Mouse (Mus musculus) MEL (cell line): Measurements from ENCODE around the gene Csde1. TPM values are rescaled to one million over a fixed set of nuclear protein-coding genes. Genes with fewer than 3 reads are reported as not detected.

ENCODE experiments used
- DNase-seq: peaks from one replicate; pipeline ENCODE4 v3.0.0; 2011; ENCODE audit warnings: low read depth, low spot score
- H3K27ac ChIP-seq: 2 replicates; pipeline ENCODE4 v1.5.1; 2012; ENCODE audit warnings: low read depth, mild to moderate bottlenecking, control low read depth, low read length, moderate library complexity; ENCODE audit not compliant: control insufficient read depth
- H3K27me3 ChIP-seq, 2 experiments: fragments of 150-350 bp in 1 of 2; sonication (generic) in 1 of 2; 2 replicates each; pipeline ENCODE4 v1.6.1; 2012; ENCODE audit warnings: low read length in 2 of 2, mild to moderate bottlenecking in 2 of 2, improper control_type of control experiment in 1 of 2, moderate library complexity in 1 of 2; ENCODE audit not compliant: insufficient read depth in 2 of 2, control insufficient read depth in 1 of 2
- H3K36me3 ChIP-seq, 2 experiments: 2 replicates each; pipeline ENCODE4 v1.6.1; 2012 to 2014; ENCODE audit warnings: low read length in 2 of 2, improper control_type of control experiment in 1 of 2, inconsistent platforms in 1 of 2, mild to moderate bottlenecking in 1 of 2; ENCODE audit not compliant: insufficient read depth in 2 of 2, control insufficient read depth in 1 of 2
- H3K4me1 ChIP-seq, 2 experiments: fragments of 150-350 bp in 1 of 2; sonication (generic) in 1 of 2; 2 replicates each; pipeline ENCODE4 v1.6.1; 2012; ENCODE audit warnings: low read length in 2 of 2, improper control_type of control experiment in 1 of 2, mild to moderate bottlenecking in 1 of 2; ENCODE audit not compliant: insufficient read depth in 2 of 2, control insufficient read depth in 1 of 2
- H3K4me3 ChIP-seq, 2 experiments: fragments of 150-350 bp in 1 of 2; sonication (generic) in 1 of 2; 2 replicates each; pipeline ENCODE4 v1.5.1; 2012; ENCODE audit warnings: low read depth in 2 of 2, low read length in 2 of 2, mild to moderate bottlenecking in 2 of 2, moderate library complexity in 2 of 2, control low read depth in 1 of 2, improper control_type of control experiment in 1 of 2; ENCODE audit not compliant: control insufficient read depth in 1 of 2, insufficient read depth in 1 of 2
- H3K79me2 ChIP-seq: 2 replicates; pipeline ENCODE4 v1.6.1; 2012; ENCODE audit warnings: mild to moderate bottlenecking, low read length, moderate library complexity; ENCODE audit not compliant: control insufficient read depth, poor library complexity, insufficient read depth
- H3K9ac ChIP-seq: 2 replicates; pipeline ENCODE4 v1.6.1; 2012; ENCODE audit warnings: low read depth, mild to moderate bottlenecking, control low read depth, low read length, moderate library complexity; ENCODE audit not compliant: control insufficient read depth, poor library complexity, severe bottlenecking
- H3K9me3 ChIP-seq: fragments of 150-350 bp; sonication (generic); replicated peaks from 2 replicates; pipeline ENCODE4 v1.6.1; 2012; ENCODE audit warnings: mild to moderate bottlenecking, low read length, improper control_type of control experiment, moderate library complexity; ENCODE audit not compliant: insufficient read depth
- CHD1 ChIP-seq: IDR thresholded peaks from 2 replicates; pipeline ENCODE4 v1.6.1; 2012; ENCODE audit warnings: low read depth, mild to moderate bottlenecking, inconsistent platforms, low read length, improper control_type of control experiment
- CHD2 ChIP-seq: IDR thresholded peaks from 2 replicates; pipeline ENCODE4 v1.6.1; 2011; ENCODE audit warnings: low read length, improper control_type of control experiment
- CTCF ChIP-seq, 3 experiments: IDR thresholded peaks in 2 of 3; conservative IDR thresholded peaks in 1 of 3; 2 replicates each; pipeline ENCODE4 v1.5.1; 2011 to 2012; ENCODE audit warnings: low read length in 3 of 3, low read depth in 2 of 3, mild to moderate bottlenecking in 2 of 3, improper control_type of control experiment in 1 of 3, inconsistent platforms in 1 of 3, mixed read lengths in 1 of 3, moderate library complexity in 1 of 3; ENCODE audit not compliant: control insufficient read depth in 1 of 3, insufficient read depth in 1 of 3, poor library complexity in 1 of 3, severe bottlenecking in 1 of 3
- ETS1 ChIP-seq: IDR thresholded peaks from 2 replicates; pipeline ENCODE4 v1.6.1; 2012; ENCODE audit warnings: low read depth, mild to moderate bottlenecking, inconsistent platforms, low read length, improper control_type of control experiment, moderate library complexity
- GATA1 ChIP-seq: IDR thresholded peaks from 2 replicates; pipeline ENCODE4 v1.6.1; 2011; ENCODE audit warnings: low read depth, low read length, improper control_type of control experiment
- MAFK ChIP-seq: IDR thresholded peaks from 2 replicates; pipeline ENCODE4 v1.6.1; 2011; ENCODE audit warnings: low read depth, mild to moderate bottlenecking, low read length, improper control_type of control experiment, borderline replicate concordance
- MEF2A ChIP-seq: IDR thresholded peaks from 2 replicates; pipeline ENCODE4 v1.6.1; 2014; ENCODE audit warnings: low read depth, mild to moderate bottlenecking, inconsistent platforms, low read length, improper control_type of control experiment; ENCODE audit not compliant: poor library complexity, insufficient replicate concordance, severe bottlenecking; ENCODE audit errors: extremely low read depth
- MXI1 ChIP-seq: IDR thresholded peaks from 2 replicates; pipeline ENCODE4 v1.6.1; 2011; ENCODE audit warnings: mild to moderate bottlenecking, low read depth, low read length, improper control_type of control experiment
- MYB ChIP-seq: IDR thresholded peaks from 2 replicates; pipeline ENCODE4 v1.6.1; 2011; ENCODE audit warnings: mild to moderate bottlenecking, low read depth, low read length, improper control_type of control experiment
- NRF1 ChIP-seq: IDR thresholded peaks from 2 replicates; pipeline ENCODE4 v1.6.1; 2014; ENCODE audit warnings: low read depth, mild to moderate bottlenecking, inconsistent platforms, low read length, improper control_type of control experiment, moderate library complexity; ENCODE audit not compliant: poor library complexity, insufficient read depth, severe bottlenecking
- POLR2AphosphoS5 ChIP-seq: IDR thresholded peaks from 2 replicates; pipeline ENCODE4 v1.6.1; 2012; ENCODE audit warnings: low read depth, borderline replicate concordance, mild to moderate bottlenecking, inconsistent platforms, low read length, moderate library complexity, mixed read lengths
- RAD21 ChIP-seq: IDR thresholded peaks from 2 replicates; pipeline ENCODE4 v1.6.1; 2011; ENCODE audit warnings: mild to moderate bottlenecking, low read depth, low read length, improper control_type of control experiment
- RCOR1 ChIP-seq: IDR thresholded peaks from 2 replicates; pipeline ENCODE4 v1.6.1; 2012; ENCODE audit warnings: low read depth, mild to moderate bottlenecking, inconsistent platforms, low read length, improper control_type of control experiment
- TAL1 ChIP-seq: IDR thresholded peaks from 2 replicates; pipeline ENCODE4 v1.6.1; 2012; ENCODE audit warnings: mild to moderate bottlenecking, inconsistent platforms, low read length, moderate library complexity, mixed read lengths
- TBP ChIP-seq: IDR thresholded peaks from 2 replicates; pipeline ENCODE4 v1.8.0; 2011; ENCODE audit warnings: low read depth, low read length, improper control_type of control experiment
- UBTF ChIP-seq: IDR thresholded peaks from 2 replicates; pipeline ENCODE4 v1.6.1; 2012; ENCODE audit warnings: low read depth, mild to moderate bottlenecking, inconsistent platforms, low read length, improper control_type of control experiment, moderate library complexity, borderline replicate concordance; ENCODE audit not compliant: insufficient read depth
- USF2 ChIP-seq, 2 experiments: IDR thresholded peaks; 2 replicates each; pipeline ENCODE4 v1.6.1; 2011 to 2012; ENCODE audit warnings: improper control_type of control experiment in 2 of 2, low read length in 2 of 2, borderline replicate concordance in 1 of 2, inconsistent platforms in 1 of 2, low read depth in 1 of 2, mild to moderate bottlenecking in 1 of 2; ENCODE audit not compliant: insufficient read depth in 1 of 2
- ZC3H11A ChIP-seq: IDR thresholded peaks from 2 replicates; pipeline ENCODE4 v1.6.1; 2012; ENCODE audit warnings: low read depth, mild to moderate bottlenecking, inconsistent platforms, low read length, improper control_type of control experiment
- polyA plus RNA-seq, 2 experiments: library from polyadenylated mRNA; stranded (reverse) in 1 of 2; unstranded in 1 of 2; fragments of >175 nt in 1 of 2; fragments of >200 nt in 1 of 2; gene quantifications; 2 replicates each; pipeline versions ENCODE4 v1.2.1 to v1.2.4; 2012; ENCODE audit warnings: low replicate concordance in 2 of 2, low read depth in 1 of 2; ENCODE audit not compliant: insufficient read length in 2 of 2, insufficient read depth in 1 of 2, missing spikeins in 1 of 2
- total RNA-seq: library from RNA; depleted of rRNA; stranded (reverse); fragments of 300-350 nt; gene quantifications from 2 replicates; pipeline ENCODE4 v1.2.3, GENCODE M21; 2012

Gene Csde1
- total and polyA plus RNA-seq, 3 experiments: 142 to 202 (median 189) TPM

- DNase-seq: no peak
- Histone ChIP-seq H3K9ac (no peak overlapping the region), H3K4me3 (no peak overlapping the region), H3K9me3 (no peaks in the 10 kb centered on the region), H3K79me2 (no peaks in the 10 kb centered on the region), H3K36me3 (no peaks in the 10 kb centered on the region), H3K27me3 (peaks cover 0 to 2% of the 10 kb centered on the region in 2 experiments; a peak in 2 of 4 replicates), H3K27ac (no peak overlapping the region), H3K4me1 (no peaks in the 10 kb centered on the region)
- TF ChIP-seq CHD2 (no peak), MYB (no peak), ZC3H11A (no peak), MEF2A (no peak), NRF1 (no peak), RAD21 (no peak), TBP (no peak), POLR2AphosphoS5 (no peak), USF2 (IDR thresholded peaks at IDR 0.05; ENCODE audit: borderline replicate concordance in 1 of 2, insufficient read depth in 1 of 2, low read depth in 1 of 2, low read length in 2 of 2) (no peak), MXI1 (no peak), CTCF (IDR thresholded peaks at IDR 0.05 in 2 of 3, conservative IDR thresholded peaks at IDR 0.05 in 1 of 3; ENCODE audit: control insufficient read depth in 1 of 3, insufficient read depth in 1 of 3, low read depth in 2 of 3, low read length in 3 of 3, poor library complexity in 1 of 3, severe bottlenecking in 1 of 3) (no peak), CHD1 (no peak), TAL1 (no peak), GATA1 (no peak), MAFK (no peak), UBTF (no peak), RCOR1 (no peak)
Measured at GRCm38 (mm10) chr3:102980349-102980736, 39.9 kb upstream of the Csde1 start.

DNA sequence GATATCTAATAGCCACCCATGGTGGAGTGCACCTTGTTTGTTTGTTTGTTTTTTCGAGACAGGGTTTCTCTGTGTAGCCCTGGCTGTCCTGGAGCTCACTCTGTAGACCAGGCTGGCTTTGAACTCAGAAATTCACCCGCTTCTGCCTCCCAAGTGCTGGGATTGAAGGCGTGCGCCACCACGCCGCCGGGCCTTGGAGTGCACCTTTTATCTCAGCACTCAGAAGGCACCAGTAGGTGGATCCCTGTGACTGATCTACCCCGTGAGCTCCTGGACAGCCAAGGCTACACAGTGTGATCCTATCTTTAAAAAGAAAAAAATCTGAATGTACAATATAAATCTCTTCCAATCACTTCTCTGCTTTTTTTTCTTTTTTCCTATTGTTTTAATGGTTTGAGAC, 29.2 kb upstream of the Csde1 start:
- Histone ChIP-seq H3K27me3 (peaks cover 0 to 1% of the 10 kb centered on the region in 2 experiments; a peak in 2 of 4 replicates), H3K4me1 (peaks cover 0 to 4% of the 10 kb centered on the region in 2 experiments; a peak in 3 of 4 replicates), H3K27ac (no peak overlapping the region), H3K36me3 (0 out of 4 replicates have a peak, but pooled peaks cover 0 to 4% of the 10 kb centered on the region in 2 experiments), H3K79me2 (no peaks in the 10 kb centered on the region; the same call in 1 of the 2 replicates), H3K9ac (no peak overlapping the region), H3K9me3 (no peaks in the 10 kb centered on the region), H3K4me3 (no peak overlapping the region)
- no peak for TF ChIP-seq ETS1
- DNase-seq: no peak
